Mouse (Mus musculus) gonadal fat pad, adult 2 months (tissue): ENCODE data around the gene Ctnna2. TPM values are rescaled to one million over a fixed set of nuclear protein-coding genes. Genes with fewer than 3 reads are reported as not detected.

ENCODE experiments used
- DNase-seq: peaks from one replicate; pipeline ENCODE4 v3.0.0-alpha.2; 2012; ENCODE audit warnings: low read depth
- polyA plus RNA-seq: library from polyadenylated mRNA; depleted of rRNA; stranded (reverse); fragments of >200 nt; gene quantifications from 2 replicates; pipeline ENCODE4 v1.2.3, GENCODE M21; 2012

Gene Ctnna2
- polyA plus RNA-seq, 1 experiment, result 0.53 TPM

- DNase-seq, result no peak
Observed at GRCm38 (mm10) chr6:77817116-77817515, 162.4 kb downstream of the Ctnna2 start.

GRCm38 (mm10) chr6:77811041-77811440, 168.5 kb downstream of the Ctnna2 start:
- no peak for DNase-seq

GRCm38 (mm10) chr6:77802604-77803003, 176.9 kb downstream of the Ctnna2 start:
- DNase-seq, result no peak

GRCm38 (mm10) chr6:77783342-77783741, 196.2 kb downstream of the Ctnna2 start:
- no peak for DNase-seq

GRCm38 (mm10) chr6:77768357-77769103, 211.0 kb downstream of the Ctnna2 start:
- no peak for DNase-seq

GRCm38 (mm10) chr6:77758164-77758563, 221.3 kb downstream of the Ctnna2 start:
- no peak for DNase-seq

- no peak for DNase-seq
Observed at GRCm38 (mm10) chr6:77745426-77745825, 234.1 kb downstream of the Ctnna2 start.

GRCm38 (mm10) chr6:77743651-77744050, 235.8 kb downstream of the Ctnna2 start:
- no peak for DNase-seq

- DNase-seq, result no peak
Observed at GRCm38 (mm10) chr6:77742988-77743387, 236.5 kb downstream of the Ctnna2 start.

GRCm38 (mm10) chr6:77738640-77739039, 240.9 kb downstream of the Ctnna2 start:
- no peak for DNase-seq

GRCm38 (mm10) chr6:77724952-77725299, 254.6 kb downstream of the Ctnna2 start:
- DNase-seq, result no peak

- no peak for DNase-seq
Observed at GRCm38 (mm10) chr6:77724042-77724951, 255.2 kb downstream of the Ctnna2 start.

GRCm38 (mm10) chr6:77694093-77694492, 285.4 kb downstream of the Ctnna2 start:
- DNase-seq, result no peak

GRCm38 (mm10) chr6:77687173-77687572, 292.3 kb downstream of the Ctnna2 start:
- no peak for DNase-seq

- DNase-seq, result no peak
Observed at GRCm38 (mm10) chr6:77650127-77650526, 329.4 kb downstream of the Ctnna2 start.

- DNase-seq, result no peak
Observed at GRCm38 (mm10) chr6:77644591-77644990, 334.9 kb downstream of the Ctnna2 start.

GRCm38 (mm10) chr6:77638784-77639183, 340.7 kb downstream of the Ctnna2 start:
- DNase-seq, result no peak

- DNase-seq, result no peak
Observed at GRCm38 (mm10) chr6:77633997-77634396, 345.5 kb downstream of the Ctnna2 start.

GRCm38 (mm10) chr6:77628573-77629192, 350.8 kb downstream of the Ctnna2 start:
- DNase-seq, result no peak

GRCm38 (mm10) chr6:77604642-77605392, 374.7 kb downstream of the Ctnna2 start:
- no peak for DNase-seq

- peak; percentile 12 for DNase-seq
Observed at GRCm38 (mm10) chr6:77603914-77604313, 375.6 kb downstream of the Ctnna2 start.

GRCm38 (mm10) chr6:77599244-77599643, 380.3 kb downstream of the Ctnna2 start:
- no peak for DNase-seq
